Mouse (Mus musculus) fibroblast of lung, adult 2 months (primary cell): ENCODE results near the gene Notch1.
A peak's percentile ranks its signal among the peaks of the same experiment; 100 is the strongest.

ENCODE experiments used
- DNase-seq: peaks from one replicate; pipeline ENCODE4 v3.0.0-alpha.2; 2011; ENCODE audit warnings: low read depth

Gene Notch1

DNA sequence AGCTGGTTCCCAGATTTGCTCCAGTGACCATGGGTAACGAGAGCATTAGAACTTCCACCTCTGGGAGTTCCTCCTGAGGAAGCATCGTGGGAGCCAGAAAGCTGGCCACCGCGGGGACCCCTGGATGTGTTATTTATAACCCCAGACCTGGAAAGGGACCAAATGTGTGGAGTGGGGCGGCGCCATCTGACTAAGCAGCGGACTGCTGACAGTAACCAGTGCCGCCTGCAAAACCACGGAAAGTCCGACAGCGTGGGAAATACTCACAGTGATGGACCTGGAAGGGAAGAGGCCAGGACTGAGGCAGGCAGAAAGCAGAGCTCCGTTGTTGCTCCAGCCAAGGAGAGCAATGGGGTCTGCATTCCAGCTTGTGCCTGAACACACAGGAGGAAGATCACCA lies at the start of gene Notch1:
Notch1 (minus strand) TSS at position 389 of the 400 bp plus-strand sequence.
- peak; percentile 92 for DNase-seq

DNA sequence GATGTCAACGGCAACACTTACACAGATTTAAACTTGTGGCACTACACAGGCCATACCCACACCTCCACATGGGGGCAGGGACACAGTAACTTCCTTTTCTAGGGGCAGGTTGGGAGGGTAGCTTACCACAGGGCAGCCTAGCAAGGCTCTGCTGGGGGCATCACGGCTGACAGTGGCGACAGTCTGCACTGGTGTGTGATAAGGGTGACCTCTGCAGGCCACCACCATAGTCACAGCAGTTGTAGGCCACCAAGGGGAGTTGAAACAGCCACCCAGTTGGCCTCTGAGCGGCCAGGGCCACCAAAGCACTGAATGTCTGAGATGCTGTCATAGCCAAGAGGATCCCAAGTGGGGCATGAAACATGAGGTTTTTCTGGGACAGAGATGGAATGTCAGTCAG lies 49.8 kb upstream of the Notch1 start:
- DNase-seq = no peak

DNA sequence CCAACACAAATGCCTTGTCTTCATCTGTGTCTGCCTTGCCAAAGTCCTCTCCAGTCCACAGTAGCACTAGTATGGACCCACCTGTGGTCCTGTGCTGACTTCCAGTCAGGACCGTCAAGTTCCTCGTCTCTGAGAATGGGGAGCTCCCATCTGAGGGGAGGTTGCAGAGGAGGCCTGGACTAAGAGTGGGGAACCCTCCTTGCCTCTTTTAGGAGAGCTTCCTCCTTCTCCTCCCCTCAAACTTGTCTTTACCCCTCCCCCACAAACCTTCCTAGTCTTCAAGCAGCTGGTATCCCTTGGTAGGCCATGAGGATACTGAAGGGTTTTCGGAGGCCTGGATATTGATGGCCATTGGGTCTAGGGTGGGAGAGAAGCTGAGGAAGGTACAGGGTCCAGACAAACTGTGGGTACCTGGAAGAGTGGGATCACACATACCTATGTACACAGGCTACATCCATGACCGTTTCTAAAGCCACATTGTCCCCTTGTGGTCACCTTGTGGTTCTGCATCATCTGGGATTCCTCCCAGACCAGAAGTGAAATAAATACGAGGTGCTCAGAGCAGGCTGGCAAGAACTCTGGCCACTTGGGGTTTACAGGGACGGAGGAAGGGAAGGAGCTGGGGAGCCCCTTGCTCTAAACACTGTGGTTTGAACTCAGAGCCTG lies 45.0 kb upstream of the Notch1 start:
- peak; percentile 56 for DNase-seq

DNA sequence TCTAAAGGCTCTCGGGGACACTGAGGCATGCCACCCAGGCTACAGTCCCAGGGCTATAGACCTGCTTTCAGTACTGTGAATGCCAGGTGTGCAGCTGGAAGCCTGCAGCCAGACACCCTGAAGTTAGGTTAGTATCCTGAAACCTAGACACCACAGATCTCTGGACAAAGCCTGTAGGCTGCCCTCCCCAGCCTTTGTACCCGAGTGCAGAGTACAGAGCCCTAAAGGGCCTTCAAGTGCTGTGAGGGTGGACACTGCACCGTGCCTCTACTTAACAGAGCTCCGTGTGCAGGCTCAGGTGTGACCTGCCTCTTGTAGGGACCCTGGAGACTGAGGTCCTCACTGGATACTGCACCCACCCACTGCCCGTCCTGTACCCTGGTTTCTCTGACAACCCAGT lies 44.0 kb upstream of the Notch1 start:
- DNase-seq = no peak

DNA sequence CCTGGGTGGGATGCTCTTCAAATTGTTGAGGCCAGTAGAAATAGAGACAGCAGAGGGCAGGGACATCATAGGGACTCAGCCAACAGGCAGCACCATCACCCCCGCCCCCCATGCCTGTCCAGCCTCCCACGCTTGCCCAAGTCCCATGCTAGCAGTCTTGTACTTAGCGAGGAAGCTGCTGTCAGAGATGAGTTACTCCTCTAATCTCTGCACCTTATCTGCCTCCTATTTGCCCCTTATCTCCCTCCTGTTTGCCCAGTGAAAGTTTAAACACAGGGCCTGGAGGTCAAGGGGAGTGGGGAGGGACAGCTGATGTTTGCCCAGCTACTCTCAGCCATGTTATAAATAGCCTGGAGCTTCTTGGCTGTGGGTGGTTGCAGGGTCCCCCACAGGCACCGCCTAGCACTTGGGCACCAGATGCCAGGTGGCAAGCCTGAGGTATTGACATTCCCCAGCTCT lies 40.1 kb upstream of the Notch1 start:
- DNase-seq = no peak

DNA sequence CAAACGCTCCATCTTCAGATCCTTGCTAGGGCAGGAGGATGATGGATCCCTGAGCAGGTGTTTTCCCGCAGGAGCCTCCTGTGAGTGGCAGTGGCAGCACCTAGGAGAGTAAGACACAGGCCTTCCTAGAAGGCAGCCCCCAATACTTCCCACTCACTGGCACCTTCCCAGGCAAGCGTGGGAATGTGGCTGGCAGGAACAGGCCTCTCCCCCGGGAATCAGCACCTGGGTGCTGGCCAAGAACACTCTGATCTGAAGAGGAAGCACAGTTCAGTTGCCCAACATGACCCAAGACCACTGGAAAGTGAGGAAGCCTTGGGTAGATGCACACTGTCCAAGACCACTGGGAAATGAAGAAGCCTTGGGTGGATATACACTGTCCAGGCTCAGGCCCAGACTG lies 38.6 kb upstream of the Notch1 start:
- no peak for DNase-seq

DNA sequence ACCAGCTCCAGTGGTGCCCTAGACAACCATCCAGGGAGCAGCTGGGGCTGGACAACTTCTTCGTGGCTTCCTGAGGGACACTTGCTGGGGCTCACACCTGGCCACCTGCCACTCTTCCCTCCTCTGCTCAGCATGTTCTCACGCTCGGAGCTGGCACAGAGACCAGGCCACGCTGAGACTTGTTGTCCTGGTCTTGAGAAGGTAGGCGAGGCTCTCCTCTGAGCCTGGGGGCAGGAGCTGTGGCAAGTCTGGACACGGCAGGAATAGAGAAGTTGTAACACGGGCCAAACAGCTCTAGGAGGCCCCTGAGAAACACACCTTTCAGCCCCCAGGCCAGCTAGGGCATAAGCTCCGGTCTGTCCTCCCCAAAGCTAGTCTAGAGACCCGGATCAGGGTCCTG lies 37.4 kb upstream of the Notch1 start:
- DNase-seq = no peak

DNA sequence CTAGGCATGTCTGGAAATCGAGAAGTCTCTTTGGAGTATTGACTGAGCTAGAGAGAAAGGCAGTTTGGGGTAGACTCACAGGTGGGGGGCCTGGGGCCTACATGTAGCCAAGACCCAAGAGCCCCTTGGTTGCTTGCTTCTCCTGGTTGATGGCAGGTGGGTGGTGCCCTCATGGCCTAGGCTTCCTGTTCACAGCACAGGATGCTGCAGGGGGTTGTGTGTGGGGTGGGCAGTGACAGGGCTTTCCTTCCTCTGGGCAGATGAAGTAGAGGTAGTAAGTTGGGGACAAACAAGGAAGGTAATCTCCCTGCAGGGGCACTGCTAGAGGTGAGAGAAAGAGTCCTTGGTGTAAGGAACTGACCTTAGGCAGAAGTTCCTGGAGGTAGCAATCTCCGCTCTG lies 35.6 kb upstream of the Notch1 start:
- DNase-seq = no peak

DNA sequence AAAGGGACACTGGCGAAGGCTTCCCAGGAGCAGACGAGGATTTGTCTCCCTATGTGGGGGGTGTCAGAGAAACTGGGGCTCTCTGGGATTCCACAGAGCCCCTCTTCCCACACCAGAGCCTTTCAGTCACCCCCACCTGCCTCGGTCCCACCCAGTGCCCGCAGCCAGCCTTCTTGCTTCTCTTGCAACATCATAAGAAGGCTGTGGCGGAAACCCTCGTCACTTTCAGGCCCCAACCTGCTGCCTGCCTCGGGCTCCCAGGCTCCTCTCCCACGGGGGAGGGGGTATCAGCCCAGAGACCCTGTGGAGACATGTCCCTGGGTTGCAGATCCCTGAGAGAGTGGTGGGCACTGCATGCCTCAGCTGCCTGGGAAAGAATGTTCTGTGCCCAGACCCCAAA lies 35.0 kb upstream of the Notch1 start:
- DNase-seq = no peak

DNA sequence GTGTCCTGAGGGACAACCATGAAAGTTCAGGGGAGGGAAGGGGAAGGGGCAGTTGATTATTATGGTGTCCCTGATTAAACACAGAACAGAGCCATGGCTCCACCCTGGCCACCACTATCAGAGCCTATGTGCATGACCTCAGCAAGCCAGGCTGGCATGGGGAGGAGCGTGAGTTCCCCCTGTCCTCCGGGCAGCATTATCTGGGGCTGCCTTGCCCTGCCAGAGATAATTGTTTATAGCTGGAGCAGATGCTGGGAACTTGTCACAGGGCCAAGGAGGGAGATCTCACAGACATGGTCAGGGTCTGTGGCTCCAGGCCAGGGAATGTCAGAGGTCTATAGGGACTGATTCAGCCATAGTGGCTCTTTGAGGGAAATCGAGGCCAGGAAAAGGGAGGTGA lies 34.3 kb upstream of the Notch1 start:
- no peak for DNase-seq

DNA sequence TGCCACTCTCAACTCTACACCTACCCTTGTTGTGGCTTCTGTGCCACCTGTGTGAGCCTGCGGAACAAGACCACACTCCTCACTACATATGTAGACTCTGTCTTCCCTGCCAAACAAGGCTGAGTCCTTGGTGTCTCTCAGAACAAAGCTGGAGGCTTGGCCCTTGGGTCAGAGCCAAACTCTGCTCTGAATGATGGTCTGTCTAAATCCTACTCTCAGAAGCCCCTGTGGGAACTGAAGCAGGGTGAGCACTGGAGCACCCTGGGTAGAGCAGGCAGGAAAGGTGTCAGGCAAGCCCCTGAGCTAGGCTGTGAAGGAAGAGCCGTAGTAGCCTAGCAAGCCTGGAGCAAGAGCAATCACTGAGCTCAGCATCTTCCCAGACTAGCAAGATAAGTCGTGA lies 33.7 kb upstream of the Notch1 start:
- no peak for DNase-seq

DNA sequence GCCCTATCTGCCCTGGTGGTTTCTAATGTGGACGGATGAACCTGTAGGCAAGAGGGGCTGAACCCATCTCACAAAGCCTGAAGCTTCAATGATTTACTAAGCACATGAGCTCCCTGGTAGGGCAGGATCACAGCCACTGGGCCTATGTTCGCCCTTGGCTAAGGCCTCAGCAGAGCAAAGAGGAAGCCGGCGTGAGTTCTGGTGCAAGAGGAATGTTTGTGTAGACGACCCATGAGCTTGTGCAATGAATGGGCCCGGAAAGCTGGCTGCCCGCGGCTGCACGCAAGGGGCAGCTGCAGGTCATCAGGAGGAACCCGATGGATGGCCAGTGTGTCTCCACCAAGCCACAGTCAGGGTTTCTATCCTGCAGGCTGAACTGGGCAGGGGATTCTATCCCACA lies 33.3 kb upstream of the Notch1 start:
- no peak for DNase-seq

DNA sequence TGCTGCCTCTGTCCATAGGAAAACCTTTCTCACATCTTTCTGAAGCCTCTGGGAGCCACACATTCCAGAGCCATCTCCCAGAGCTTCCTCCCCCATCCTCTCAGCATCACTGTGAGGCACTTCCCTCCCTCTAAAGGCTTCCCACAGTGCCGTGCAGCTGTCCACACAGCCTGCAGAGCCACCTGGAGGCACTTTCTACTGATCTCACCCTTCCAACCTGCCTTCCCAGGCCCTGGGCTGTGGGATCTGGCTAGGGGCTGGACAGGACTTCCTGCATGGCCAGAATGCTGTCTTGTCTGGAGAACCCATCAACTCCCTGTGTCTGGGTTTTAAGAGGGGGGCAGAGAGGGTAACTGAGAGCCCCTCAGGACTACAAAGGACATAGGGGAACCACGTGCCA lies 31.0 kb upstream of the Notch1 start:
- no peak for DNase-seq

DNA sequence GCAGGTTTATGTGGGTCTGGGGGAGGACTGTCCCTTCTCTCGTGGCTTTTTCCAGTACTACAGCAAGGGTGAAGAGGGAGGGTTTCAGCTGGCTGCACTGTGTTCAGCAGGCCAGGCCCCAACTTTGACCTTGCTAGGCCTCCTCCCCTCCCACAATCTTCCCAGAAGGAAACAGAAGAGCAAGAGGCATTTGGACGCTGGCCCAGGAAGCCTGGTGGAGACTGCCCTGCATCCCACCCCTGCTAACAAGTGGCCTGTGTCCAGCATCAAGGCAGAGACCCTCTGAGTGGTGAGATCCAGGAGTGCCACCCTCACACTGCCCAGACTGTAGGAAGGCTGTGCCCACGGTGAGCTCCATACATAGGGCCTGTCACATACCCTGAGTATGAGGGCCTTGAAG lies 27.8 kb upstream of the Notch1 start:
- DNase-seq = no peak

DNA sequence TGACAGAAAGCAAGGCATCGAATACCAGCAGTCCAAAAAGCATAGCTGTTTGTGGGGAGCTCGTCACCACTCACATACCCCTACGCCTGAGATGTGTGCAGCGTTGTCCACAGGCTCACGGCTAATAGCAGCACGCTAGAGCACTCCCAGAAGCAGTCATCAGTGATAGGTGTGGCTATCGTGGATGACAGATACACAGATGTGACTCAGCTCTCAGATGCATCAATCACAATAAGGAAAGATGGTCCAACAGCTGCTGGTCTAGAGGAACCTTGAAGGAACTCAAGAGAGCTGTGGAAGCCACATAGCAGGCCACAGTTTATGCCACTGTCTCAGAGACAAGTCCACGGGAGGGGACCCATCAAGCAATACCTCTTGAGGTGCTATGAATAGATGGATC lies 27.3 kb upstream of the Notch1 start:
- no peak for DNase-seq

DNA sequence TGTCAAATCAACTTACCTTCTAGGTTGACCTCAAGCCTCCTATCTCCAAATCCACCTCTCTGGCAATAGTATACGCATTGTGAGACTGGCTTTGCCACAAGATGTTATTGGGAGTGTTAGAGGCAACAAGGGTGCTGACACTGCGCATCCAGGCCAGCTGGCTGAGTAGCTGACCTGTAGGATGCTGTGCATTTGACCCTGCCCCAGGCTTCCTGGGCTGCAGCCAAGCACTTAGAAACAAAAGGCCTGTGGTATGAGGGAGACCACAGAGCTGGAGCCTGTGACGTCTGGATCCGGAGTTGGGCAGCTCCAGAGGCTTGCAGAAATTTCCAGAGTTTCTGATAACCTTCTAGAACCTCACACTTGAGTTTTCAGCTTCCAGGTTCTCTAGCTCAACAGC lies 26.7 kb upstream of the Notch1 start:
- DNase-seq = no peak

DNA sequence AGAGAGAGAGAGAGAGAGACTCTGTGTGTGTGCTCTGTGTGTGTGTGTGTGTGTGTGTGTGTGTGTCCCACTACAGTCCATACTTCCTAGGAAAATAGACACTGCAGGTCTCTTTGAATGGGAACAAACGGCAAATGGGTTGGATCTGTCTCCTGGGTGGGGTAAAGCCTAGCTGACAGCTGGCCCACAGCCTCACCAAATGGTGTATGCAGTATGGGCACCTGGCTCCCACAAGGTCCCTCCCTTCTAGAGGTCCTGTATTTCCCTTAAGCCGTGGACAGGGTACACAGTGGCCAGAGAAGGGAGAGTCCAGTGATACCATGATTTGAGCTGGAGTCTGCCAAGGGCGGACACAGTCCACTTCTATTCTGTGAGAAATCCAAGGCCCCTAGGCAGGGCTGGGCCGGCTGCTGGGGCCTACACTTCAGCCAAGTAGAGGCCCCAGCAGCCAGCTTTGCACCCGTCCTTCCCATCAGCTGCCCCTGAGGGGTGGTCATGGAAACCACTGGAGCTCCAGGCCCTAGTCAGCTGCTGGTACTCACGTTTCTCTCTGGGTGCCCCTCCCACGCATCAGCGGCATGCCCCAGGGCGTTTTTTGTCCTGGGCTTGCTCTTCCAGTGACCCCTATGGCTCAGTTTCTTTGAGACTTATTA lies 24.9 kb upstream of the Notch1 start:
- no peak for DNase-seq

DNA sequence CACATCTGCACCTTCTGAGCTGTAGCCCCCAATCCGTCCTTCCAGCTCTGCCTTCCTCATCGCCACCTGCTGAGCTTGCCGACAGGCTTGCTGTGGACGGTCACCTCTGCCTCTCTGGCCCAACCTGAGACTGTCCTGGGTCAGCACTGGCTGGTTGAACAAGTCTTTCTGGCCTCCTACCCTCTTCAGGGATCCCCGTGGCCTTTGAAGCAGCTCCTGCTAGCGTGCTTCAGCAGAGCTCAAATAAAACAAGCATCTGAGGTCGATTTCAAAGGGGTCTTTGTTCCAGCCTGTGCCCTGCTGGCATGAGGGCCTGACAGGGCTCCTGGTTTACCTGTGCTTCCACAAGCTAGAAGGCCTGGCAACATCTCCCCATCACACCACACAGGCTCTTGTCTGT lies 24.3 kb upstream of the Notch1 start:
- no peak for DNase-seq

DNA sequence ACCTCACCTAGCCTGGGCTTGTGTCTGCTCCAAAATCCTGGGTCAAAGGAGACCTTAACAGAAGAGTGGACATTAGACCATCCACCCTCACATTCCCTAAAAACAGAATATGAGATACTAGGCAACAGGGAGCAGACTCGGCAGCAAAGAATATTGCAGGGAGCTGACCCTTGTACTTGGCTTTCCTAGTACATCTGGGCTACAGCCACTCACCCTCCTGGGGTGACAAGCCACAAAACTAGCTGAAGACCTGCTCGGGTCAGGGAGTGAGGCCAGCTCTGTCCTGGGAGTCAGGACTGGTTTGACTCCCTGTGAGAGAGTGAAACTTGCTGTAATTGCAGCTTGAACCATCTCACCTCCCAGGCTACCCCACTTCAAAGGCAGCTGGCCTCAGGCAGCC lies 23.1 kb upstream of the Notch1 start:
- DNase-seq = no peak

DNA sequence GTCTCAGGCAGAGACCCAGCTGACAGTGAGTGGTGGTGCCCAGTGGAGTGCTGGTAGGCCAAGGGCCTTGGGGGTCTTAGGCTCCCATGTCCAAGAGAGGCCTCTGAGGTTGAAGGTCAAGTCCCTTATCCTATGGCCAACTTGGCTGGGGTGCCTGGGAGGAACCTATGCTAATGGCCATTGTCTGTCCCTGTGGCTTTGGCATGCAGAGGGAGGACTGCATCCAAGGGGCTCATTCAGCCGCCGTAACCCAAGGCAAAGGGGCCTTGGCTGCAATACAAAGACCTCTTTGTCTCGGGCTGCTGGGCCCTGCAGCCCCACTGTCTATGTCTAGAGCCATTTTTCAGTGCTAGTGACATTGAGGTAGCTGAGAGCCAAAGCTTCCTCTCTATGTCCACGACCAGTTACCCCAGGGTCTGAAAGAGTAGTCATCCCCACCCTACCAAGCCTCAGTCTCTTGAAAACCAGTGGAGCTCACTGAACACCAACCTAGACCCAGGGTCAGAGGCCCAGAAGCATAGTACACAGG lies 19.1 kb upstream of the Notch1 start:
- no peak for DNase-seq

DNA sequence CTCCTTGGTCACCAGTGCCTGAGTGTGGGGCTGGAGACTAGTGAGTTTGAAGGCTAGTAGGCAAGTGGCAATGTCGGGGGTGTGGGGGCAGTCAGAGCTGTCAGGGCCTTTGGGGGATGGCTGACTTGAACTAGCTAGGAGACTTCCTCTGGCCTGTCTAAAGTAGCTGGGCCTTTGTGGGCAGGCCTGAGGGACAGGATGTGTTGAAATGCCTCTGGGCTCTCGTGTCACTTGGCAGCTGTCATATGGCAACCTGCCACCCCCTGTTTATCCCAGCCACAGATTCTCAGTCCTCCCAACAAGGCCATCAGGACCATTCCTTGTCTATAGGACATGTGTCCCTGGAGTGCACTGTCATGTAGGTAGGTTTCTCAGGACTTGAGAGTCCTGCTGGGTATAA lies 18.2 kb upstream of the Notch1 start:
- peak; percentile 53 for DNase-seq

DNA sequence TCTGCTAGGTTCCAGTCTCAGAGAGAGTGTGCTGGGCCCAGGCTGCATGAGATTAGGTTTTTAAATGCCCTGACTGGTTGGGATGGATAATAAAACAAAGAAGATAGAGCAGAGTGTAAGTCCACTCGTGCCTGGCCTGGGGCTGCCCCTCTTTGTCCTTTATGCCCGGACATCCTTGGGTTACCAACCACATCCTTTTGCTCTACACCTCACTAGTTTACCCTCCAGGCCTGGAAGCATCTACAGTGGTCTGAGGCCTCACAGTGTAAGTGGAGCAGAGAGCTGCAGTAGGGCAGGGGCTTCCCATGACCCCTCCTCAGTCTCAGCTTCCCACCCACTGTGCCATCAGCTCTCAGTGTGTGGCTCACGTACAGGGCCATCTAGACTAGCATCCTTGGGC lies 17.7 kb upstream of the Notch1 start:
- no peak for DNase-seq

DNA sequence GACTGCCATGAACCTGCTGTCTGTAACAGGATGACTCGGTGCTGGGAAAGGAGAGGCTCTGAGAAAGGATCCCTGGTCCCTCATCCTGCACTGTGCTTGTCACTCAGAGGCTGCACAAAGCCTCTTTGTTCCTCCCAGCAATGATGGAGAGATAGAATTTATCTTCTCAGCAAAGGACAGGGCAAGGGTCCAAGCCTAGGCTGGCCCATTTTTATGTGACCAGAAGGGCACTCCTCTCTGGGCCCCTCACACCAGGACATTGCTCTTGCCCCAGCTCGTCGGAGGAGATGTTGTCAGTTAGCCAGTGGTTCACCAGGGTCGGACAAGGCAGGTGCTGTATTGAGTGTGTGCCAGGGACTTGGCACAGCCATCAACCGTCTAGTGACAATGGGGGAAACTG lies 16.8 kb upstream of the Notch1 start:
- no peak for DNase-seq

DNA sequence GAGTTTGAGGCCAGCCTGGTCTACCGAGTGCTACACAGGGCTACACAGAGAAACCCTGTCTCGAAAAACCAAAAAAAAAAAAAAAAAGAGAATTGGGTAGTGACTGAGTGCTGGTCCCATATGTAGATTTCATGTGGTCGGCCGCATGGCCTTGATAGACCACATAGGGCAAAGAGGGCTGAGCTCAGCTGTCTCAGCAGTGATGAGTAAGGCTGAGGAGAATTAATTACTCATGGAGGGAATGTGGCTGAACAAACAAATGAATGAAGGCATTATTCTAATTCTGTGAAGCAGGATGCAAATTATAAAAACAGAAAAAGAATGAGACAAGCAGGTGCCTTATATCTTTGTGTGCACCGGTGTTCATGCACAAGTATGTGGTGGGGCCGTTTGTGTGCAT lies 15.4 kb upstream of the Notch1 start:
- peak; percentile 44 for DNase-seq
